Comparison of ENCODE assay signal across 18 mouse cellular contexts in the genomic region with DNA sequence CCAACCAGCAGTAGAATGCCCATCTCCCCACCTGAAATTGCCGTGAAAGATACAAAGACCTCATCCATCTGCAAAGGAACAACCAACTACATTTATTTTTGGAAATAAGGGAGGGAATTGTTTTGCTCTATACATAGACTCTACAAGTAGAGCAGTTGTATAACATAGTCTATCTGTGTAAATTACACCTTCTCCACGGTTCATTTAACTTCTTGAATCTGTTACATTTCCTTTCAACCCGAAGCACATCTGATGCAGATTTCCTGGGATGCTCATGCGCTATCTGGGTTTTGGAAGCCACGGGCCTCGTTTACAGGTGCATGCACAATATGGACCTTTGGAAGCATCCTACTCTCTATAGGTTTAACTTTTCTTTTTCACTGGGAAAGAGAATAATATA.
"Had no signal": no experiment of that assay in that cellular context is flagged by ENCODE, and none has a peak within 500 bp of the region (broad histone marks: within the 10 kb centered on the region; RNA-seq: fewer than 3 reads in every experiment).

No protein-coding gene starts in this region.

- DNase-seq: lung, adult 18-20 months; lung, embryonic 14.5 days; lung, postnatal 10 days; lung, postnatal 4 days; midbrain, embryonic 14.5 days; retina, postnatal 1 day; right cerebral cortex, adult 18-20 months; right cerebral cortex, postnatal 25 days; right cerebral cortex, postnatal 4 days; spleen, adult 18-20 months; thymus, adult 2 months; thymus, postnatal 25 days had no signal

- H3K4me3 ChIP-seq: midbrain, embryonic 10.5 days; midbrain, embryonic 12.5 days; myocyte; neural tube, embryonic 13.5 days; neural tube, embryonic 15.5 days had no signal

- H3K27ac ChIP-seq: midbrain, embryonic 10.5 days; midbrain, embryonic 12.5 days; neural tube, embryonic 13.5 days; neural tube, embryonic 15.5 days had no signal

- ATAC-seq: midbrain, embryonic 16.5 days had no signal
